Comparison of ENCODE assay signal across 16 mouse cellular contexts in the genomic region with DNA sequence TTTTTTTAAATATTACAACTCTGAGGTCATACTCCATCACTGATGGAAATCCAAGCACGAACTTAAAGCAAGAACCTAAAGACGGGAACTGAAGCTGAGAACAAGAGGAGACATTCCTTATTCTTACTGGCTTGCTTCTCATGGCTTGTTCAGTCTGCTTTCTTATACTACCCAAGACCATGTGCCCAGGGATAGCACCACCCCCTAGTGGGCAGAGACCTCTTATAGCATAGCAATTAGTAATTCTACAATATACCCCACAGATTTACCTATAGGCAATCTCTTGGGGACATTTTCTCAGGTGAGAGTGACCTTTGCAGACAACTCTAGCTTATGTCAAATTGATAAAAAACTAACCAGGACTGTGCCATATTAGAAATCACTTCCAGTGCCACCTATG.
DNase-seq lines count a peak whose midpoint lies in the region; ATAC-seq and TF ChIP-seq lines count a peak whose summit lies in the region.
"Had no signal": no experiment of that assay in that cellular context is flagged by ENCODE, and none has a peak within 500 bp of the region (broad histone marks: within the 10 kb centered on the region; RNA-seq: fewer than 3 reads in every experiment).

No protein-coding gene starts in this region.

- H3K9ac ChIP-seq in kidney, embryonic 14.5 days (ENCODE audit: low read depth, low read length) = no peak overlapping the region
- H3K9ac ChIP-seq in stomach, postnatal 0 days (ENCODE audit: low read length) = no peak overlapping the region
- H3K9ac ChIP-seq: heart, embryonic 13.5 days; hindbrain, embryonic 13.5 days; midbrain, embryonic 13.5 days had no signal

- intact Hi-C loops in gastrocnemius, adult 2 months (cut with DNase I) = no loop called here
- intact Hi-C loops in gastrocnemius, postnatal 36 days (cut with DNase I) = no loop called here

- no peaks in the 10 kb centered on the region for H3K9me3 ChIP-seq in kidney, embryonic 14.5 days (ENCODE audit: control insufficient read depth, low read length)
- H3K9me3 ChIP-seq in stomach, postnatal 0 days (ENCODE audit: control insufficient read depth, low read length) = no peaks in the 10 kb centered on the region
- H3K9me3 ChIP-seq in midbrain, embryonic 10.5 days (replicated peaks) = 0 out of 2 replicates have a peak, but pooled peaks cover 5% of the 10 kb centered on the region
- H3K9me3 ChIP-seq: hindbrain, embryonic 13.5 days had no signal

- 92% methylated on average over 2 of the region's 2 CpGs for WGBS in kidney, embryonic 14.5 days
- 92% methylated on average over 2 of the region's 2 CpGs for WGBS in stomach, postnatal 0 days
- WGBS in midbrain, embryonic 10.5 days = 90% methylated on average over 2 of the region's 2 CpGs

- no peak for TF ChIP-seq EP300 in stomach, postnatal 0 days (optimal IDR thresholded peaks at IDR 0.05)

- ATAC-seq in kidney, embryonic 14.5 days (ENCODE audit: low FRiP score, low TSS enrichment) = no peak
- no peak for ATAC-seq in stomach, postnatal 0 days (ENCODE audit: low FRiP score, low TSS enrichment)
- ATAC-seq: forebrain, embryonic 14.5 days; midbrain, embryonic 13.5 days had no signal

- no peaks in the 10 kb centered on the region for H3K4me1 ChIP-seq in kidney, embryonic 14.5 days (ENCODE audit: control insufficient read depth, insufficient read depth, low read length)
- no peaks in the 10 kb centered on the region for H3K4me1 ChIP-seq in stomach, postnatal 0 days (replicated peaks; ENCODE audit: control insufficient read depth, insufficient read depth)
- peaks cover 7% of the 10 kb centered on the region for H3K4me1 ChIP-seq in midbrain, embryonic 10.5 days

- H3K4me3 ChIP-seq in gastrocnemius, adult 2 months = no peak overlapping the region
- H3K4me3 ChIP-seq in kidney, embryonic 14.5 days (ENCODE audit: low read length) = no peak overlapping the region
- H3K4me3 ChIP-seq in stomach, postnatal 0 days (ENCODE audit: low read depth, low read length) = no peak overlapping the region
- no peak overlapping the region for H3K4me3 ChIP-seq in midbrain, embryonic 10.5 days
- H3K4me3 ChIP-seq: heart, embryonic 13.5 days; hindbrain, embryonic 13.5 days; midbrain, embryonic 13.5 days; myocyte had no signal

- no peaks in the 10 kb centered on the region for H3K36me3 ChIP-seq in kidney, embryonic 14.5 days (ENCODE audit: control insufficient read depth, insufficient read depth, low read length)
- no peaks in the 10 kb centered on the region for H3K36me3 ChIP-seq in stomach, postnatal 0 days (ENCODE audit: control insufficient read depth, insufficient read depth, low read length)
- no peaks in the 10 kb centered on the region for H3K36me3 ChIP-seq in midbrain, embryonic 10.5 days
- H3K36me3 ChIP-seq: midbrain, embryonic 13.5 days had no signal

- H3K27me3 ChIP-seq in kidney, embryonic 14.5 days (ENCODE audit: control insufficient read depth, insufficient read depth, low read length) = no peaks in the 10 kb centered on the region
- no peaks in the 10 kb centered on the region for H3K27me3 ChIP-seq in stomach, postnatal 0 days (ENCODE audit: control insufficient read depth, insufficient read depth, low read length)
- no peaks in the 10 kb centered on the region for H3K27me3 ChIP-seq in midbrain, embryonic 10.5 days (ENCODE audit: low read depth, poor library complexity, severe bottlenecking)
- H3K27me3 ChIP-seq: heart, embryonic 13.5 days; hindbrain, embryonic 13.5 days; midbrain, embryonic 13.5 days had no signal

- TF ChIP-seq CTCF in gastrocnemius, adult 2 months (IDR thresholded peaks at IDR 0.05) = peak; percentile 7; the same call in 1 of the 2 replicates
- peak; percentile 42 for TF ChIP-seq CTCF in stomach, postnatal 0 days (IDR thresholded peaks at IDR 0.05; ENCODE audit: low read depth)

- no peak overlapping the region for H3K27ac ChIP-seq in gastrocnemius, adult 2 months
- no peak overlapping the region for H3K27ac ChIP-seq in kidney, embryonic 14.5 days (ENCODE audit: low read depth, low read length)
- H3K27ac ChIP-seq in stomach, postnatal 0 days (replicated peaks) = no peak overlapping the region
- no peak overlapping the region for H3K27ac ChIP-seq in midbrain, embryonic 10.5 days (replicated peaks)
- H3K27ac ChIP-seq: heart, embryonic 13.5 days; hindbrain, embryonic 13.5 days; midbrain, embryonic 13.5 days had no signal

- DNase-seq in gastrocnemius, adult 2 months = no peak
- no peak for DNase-seq in gastrocnemius, postnatal 36 days
- peak; percentile 6 for DNase-seq in kidney, postnatal 14 days
- peak; percentile 16 for DNase-seq in thymus, postnatal 14 days
- no peak for DNase-seq in thymus, postnatal 25 days
- DNase-seq in stomach, postnatal 0 days (ENCODE audit: low spot score) = no peak
- no peak for DNase-seq in midbrain, embryonic 10.5 days (ENCODE audit: low spot score)
- DNase-seq: adrenal gland, postnatal 25 days; cerebellum, adult 9-10 months; kidney, adult 11 months had no signal

- no peak overlapping the region for H3K4me2 ChIP-seq in kidney, embryonic 14.5 days (replicated peaks; ENCODE audit: low read depth, low read length)
- H3K4me2 ChIP-seq in stomach, postnatal 0 days (replicated peaks; ENCODE audit: low read depth) = no peak overlapping the region
- H3K4me2 ChIP-seq: heart, embryonic 13.5 days; hindbrain, embryonic 13.5 days; midbrain, embryonic 13.5 days had no signal

Comparison
In these comparisons a context has a peak if more than half of its experiments do, and no peak if none do; other contexts are left out.
1. DNase-seq: peak in kidney, postnatal 14 days (single experiment) and thymus, postnatal 14 days (single experiment); none in gastrocnemius, adult 2 months (single experiment), gastrocnemius, postnatal 36 days (0 of 2), thymus, postnatal 25 days (single experiment), stomach, postnatal 0 days (single experiment) and midbrain, embryonic 10.5 days (single experiment).